Mouse (Mus musculus) neural tube, embryonic 11.5 days (tissue): Measurements from ENCODE around the gene Kcnj10. TPM values are rescaled to one million over a fixed set of nuclear protein-coding genes. Genes with fewer than 3 reads are reported as not detected.

Source experiments
- ATAC-seq: fragments of 200-750 bp; cut with Nextera tagmentation; 2 replicates; pipeline ENCODE4 v1.8.0; 2017; ENCODE audit warnings: moderate number of reproducible peaks, mild to moderate bottlenecking, moderate TSS enrichment, moderate library complexity; ENCODE audit not compliant: insufficient read depth, low FRiP score, low TSS enrichment
- DNase-seq: peaks from one replicate; pipeline ENCODE4 v3.0.0-alpha.2; 2015; ENCODE audit warnings: low spot score
- H3K27ac ChIP-seq: fragments of 300-500 bp; sonication (generic); 2 replicates; pipeline ENCODE4 v1.5.1; 2014; ENCODE audit warnings: low read depth, mild to moderate bottlenecking, low read length
- H3K27me3 ChIP-seq: fragments of 300-500 bp; sonication (generic); 2 replicates; pipeline ENCODE4 v1.6.1; 2014; ENCODE audit warnings: mild to moderate bottlenecking, low read length, mixed read lengths; ENCODE audit not compliant: control insufficient read depth, insufficient read depth
- H3K36me3 ChIP-seq: fragments of 300-500 bp; sonication (generic); 2 replicates; pipeline ENCODE4 v1.6.1; 2014; ENCODE audit warnings: mild to moderate bottlenecking, low read length, moderate library complexity, mixed read lengths; ENCODE audit not compliant: control insufficient read depth, insufficient read depth
- H3K4me1 ChIP-seq: fragments of 300-500 bp; sonication (generic); 2 replicates; pipeline ENCODE4 v1.6.1; 2014; ENCODE audit warnings: low read length, mixed read lengths; ENCODE audit not compliant: control insufficient read depth, insufficient read depth
- H3K4me2 ChIP-seq: fragments of 300-500 bp; sonication (generic); 2 replicates; pipeline ENCODE4 v1.6.1; 2014; ENCODE audit warnings: low read depth, mild to moderate bottlenecking, moderate library complexity
- H3K4me3 ChIP-seq: fragments of 300-500 bp; sonication (generic); 2 replicates; pipeline ENCODE4 v1.5.1; 2014; ENCODE audit warnings: low read depth, low read length
- H3K9ac ChIP-seq: fragments of 300-500 bp; sonication (generic); 2 replicates; pipeline ENCODE4 v1.6.1; 2014; ENCODE audit warnings: mild to moderate bottlenecking, low read length
- H3K9me3 ChIP-seq: fragments of 300-500 bp; sonication (generic); 2 replicates; pipeline ENCODE4 v1.6.1; 2016; ENCODE audit warnings: low read length; ENCODE audit not compliant: control insufficient read depth
- WGBS: fragments of 180-500 bp; shearing (Covaris S2); extraction: QIAGEN DNeasy Blood & Tissue Kit; methylation state at CpG from one replicate; pipeline ENCODE4 v1.1.7; 2014; 5-methylcytosine and 5-hydroxymethylcytosine counted together
- polyA plus RNA-seq: library from polyadenylated mRNA; unstranded; fragments of >200 nt; fragmentation: Nextera tagmentation; extraction: Ambion mirVana; gene quantifications from 2 replicates; pipeline ENCODE4 v1.2.1, GENCODE M21; 2014

Gene Kcnj10
- polyA plus RNA-seq, result 0.85 and 0.93 TPM in 2 replicates

GRCm38 (mm10) chr1:172340729-172341321 lies at the start of gene Kcnj10:
Kcnj10 (plus strand) TSS chr1:172341210.
- no peak within 1 kb of the TSS for H3K27ac ChIP-seq
- H3K4me1 ChIP-seq, result no peaks in the 10 kb centered on the region
- no peaks in the 10 kb centered on the region for H3K36me3 ChIP-seq
- H3K9ac ChIP-seq, result peak within 1 kb of the TSS; percentile 60
- ATAC-seq (peak; percentile 98), DNase-seq (peak; percentile 88)
- peak within 1 kb of the TSS; percentile 47 for H3K4me3 ChIP-seq
- H3K9me3 ChIP-seq, result no peaks in the 10 kb centered on the region
- peak within 1 kb of the TSS; percentile 49 for H3K4me2 ChIP-seq
- peaks cover 4% of the 10 kb centered on the region; the same call in 1 of the 2 replicates for H3K27me3 ChIP-seq
- whole genome bisulfite sequencing, result 2% methylated on average over 38 of the region's 38 CpGs

DNA sequence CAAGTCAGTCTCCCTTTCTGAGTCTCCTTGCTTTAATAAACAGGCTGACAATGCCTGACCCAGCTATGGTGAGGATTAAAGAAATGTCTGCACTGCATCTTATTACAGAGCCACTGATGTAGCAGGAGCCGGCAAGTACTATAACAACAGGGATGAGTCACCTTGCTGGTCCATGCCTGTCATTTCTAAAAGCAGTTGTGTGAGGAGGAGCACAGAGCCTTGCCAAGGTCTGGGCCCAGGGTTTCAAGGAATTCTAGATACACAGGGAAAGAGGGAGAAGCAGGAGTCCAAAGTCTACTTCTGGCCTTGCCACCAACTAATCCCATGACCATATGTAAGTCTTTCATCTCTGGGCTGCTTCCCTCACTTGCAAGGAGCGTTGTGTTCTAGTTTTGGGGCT lies 48.1 kb upstream of the Kcnj10 start:
- ATAC-seq (no peak), DNase-seq (no peak)
- no peak overlapping the region for H3K9ac ChIP-seq
- 84% methylated on average over 2 of the region's 2 CpGs for WGBS
- peaks cover 2% of the 10 kb centered on the region for H3K4me1 ChIP-seq
- H3K27me3 ChIP-seq, result no peaks in the 10 kb centered on the region
- no peak overlapping the region for H3K4me2 ChIP-seq
- no peaks in the 10 kb centered on the region for H3K9me3 ChIP-seq
- no peaks in the 10 kb centered on the region for H3K36me3 ChIP-seq
- H3K4me3 ChIP-seq, result no peak overlapping the region
- H3K27ac ChIP-seq, result no peak overlapping the region

- H3K9me3 ChIP-seq, result no peaks in the 10 kb centered on the region
- WGBS, result 88% methylated on average over 11 of the region's 11 CpGs
- no peak for ATAC-seq
These were observed 47.6 kb upstream of the Kcnj10 start for GRCm38 (mm10) chr1:172293449-172293848.

DNA sequence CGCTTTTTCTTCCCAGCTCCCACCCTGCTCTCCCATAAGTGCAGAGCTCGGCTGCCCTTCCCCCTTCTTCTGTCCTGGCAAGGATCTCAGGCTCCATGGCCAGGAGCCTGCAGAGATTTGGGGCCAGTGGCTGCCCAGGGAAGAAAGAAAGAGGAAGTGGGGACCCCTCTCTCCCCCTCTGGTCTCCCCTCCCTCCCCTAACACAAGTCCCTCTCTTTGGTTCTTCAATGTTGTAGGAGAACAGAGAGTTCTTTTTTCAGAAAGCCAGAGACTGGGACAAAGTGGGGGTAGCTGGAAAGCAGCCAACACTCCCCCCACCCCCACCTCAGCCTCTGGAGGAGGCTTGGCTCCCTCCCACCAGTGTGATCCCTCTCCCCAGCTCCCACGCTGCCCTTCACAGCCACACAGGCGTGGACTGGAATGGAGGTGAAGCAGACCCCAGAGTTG lies 45.2 kb upstream of the Kcnj10 start:
- Histone ChIP-seq H3K4me1 (peaks cover 3% of the 10 kb centered on the region), H3K36me3 (no peaks in the 10 kb centered on the region), H3K9ac (no peak overlapping the region), H3K9me3 (no peaks in the 10 kb centered on the region), H3K4me2 (no peak overlapping the region), H3K4me3 (no peak overlapping the region), H3K27me3 (no peaks in the 10 kb centered on the region), H3K27ac (no peak overlapping the region)
- ATAC-seq, result no peak
- DNase-seq, result no peak
- 68% methylated on average over 4 of the region's 4 CpGs for WGBS

More at GRCm38 (mm10) chr1:172293449-172293848, 47.6 kb upstream of the Kcnj10 start:
- Histone ChIP-seq H3K4me1 (peaks cover 3% of the 10 kb centered on the region), H3K27me3 (no peaks in the 10 kb centered on the region), H3K9ac (no peak overlapping the region), H3K27ac (no peak overlapping the region), H3K36me3 (no peaks in the 10 kb centered on the region), H3K4me2 (no peak overlapping the region), H3K4me3 (no peak overlapping the region)
- no peak for DNase-seq

- peak overlapping the region; percentile 14 for H3K4me2 ChIP-seq
- H3K9me3 ChIP-seq, result no peaks in the 10 kb centered on the region
- H3K27me3 ChIP-seq, result no peaks in the 10 kb centered on the region
- H3K4me3 ChIP-seq, result no peak overlapping the region
- ATAC-seq (no peak), DNase-seq (no peak)
- no peak overlapping the region for H3K9ac ChIP-seq
- WGBS, result 82% methylated on average over 6 of the region's 6 CpGs
- no peaks in the 10 kb centered on the region for H3K36me3 ChIP-seq
- 0 out of 2 replicates have a peak overlapping the region, but pooled peaks have one; percentile 30 for H3K27ac ChIP-seq
- peaks cover 6% of the 10 kb centered on the region for H3K4me1 ChIP-seq
These were observed 44.0 kb upstream of the Kcnj10 start for GRCm38 (mm10) chr1:172296816-172297510.

GRCm38 (mm10) chr1:172297611-172298537 lies 43.1 kb upstream of the Kcnj10 start, which contains the start of gene Atp1a2:
Atp1a2 (minus strand) TSS chr1:172298064.
- H3K27me3 ChIP-seq, result no peaks in the 10 kb centered on the region

DNA sequence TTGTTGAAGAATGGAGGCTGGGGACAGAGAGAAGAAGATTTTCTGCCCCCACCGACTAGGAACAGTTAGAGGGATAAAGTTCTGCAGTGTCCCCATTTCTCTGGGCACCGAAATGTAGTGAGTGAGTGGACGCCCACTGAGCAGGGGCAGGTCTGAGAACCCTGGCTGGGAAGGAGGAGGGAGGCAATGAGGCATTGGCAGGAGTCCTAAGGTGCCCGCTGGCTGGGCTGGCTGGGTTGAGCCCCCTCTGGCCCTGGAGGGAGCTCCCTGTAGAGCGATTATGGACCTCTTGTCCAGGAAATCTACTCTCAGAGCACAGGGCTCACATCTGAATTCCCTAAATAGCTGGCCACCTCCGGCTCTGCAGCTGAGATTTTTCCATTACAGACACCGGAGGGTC lies 41.5 kb upstream of the Kcnj10 start:
- H3K9ac ChIP-seq, result no peak overlapping the region
- no peaks in the 10 kb centered on the region for H3K9me3 ChIP-seq
- DNase-seq, result no peak
- no peak for ATAC-seq
- no peaks in the 10 kb centered on the region for H3K36me3 ChIP-seq
- H3K27me3 ChIP-seq, result no peaks in the 10 kb centered on the region
- 62% methylated on average over 7 of the region's 7 CpGs for WGBS
- H3K4me1 ChIP-seq, result peaks cover 18% of the 10 kb centered on the region
- no peak overlapping the region for H3K4me2 ChIP-seq
- no peak overlapping the region for H3K4me3 ChIP-seq
- no peak overlapping the region for H3K27ac ChIP-seq

More at GRCm38 (mm10) chr1:172297611-172298537, 43.1 kb upstream of the Kcnj10 start, which contains the start of gene Atp1a2:
- no peaks in the 10 kb centered on the region for H3K36me3 ChIP-seq
- H3K4me3 ChIP-seq, result 0 out of 2 replicates have a peak within 1 kb of the TSS, but pooled peaks have one; percentile 16
- H3K9ac ChIP-seq, result no peak within 1 kb of the TSS
- ATAC-seq (no peak), DNase-seq (peak; percentile 43)
- peaks cover 14% of the 10 kb centered on the region for H3K4me1 ChIP-seq
- peak within 1 kb of the TSS; percentile 14 for H3K4me2 ChIP-seq
- WGBS, result 15% methylated on average over 16 of the region's 16 CpGs
- no peaks in the 10 kb centered on the region for H3K9me3 ChIP-seq
- peak within 1 kb of the TSS; percentile 30; the same call in 1 of the 2 replicates for H3K27ac ChIP-seq

DNA sequence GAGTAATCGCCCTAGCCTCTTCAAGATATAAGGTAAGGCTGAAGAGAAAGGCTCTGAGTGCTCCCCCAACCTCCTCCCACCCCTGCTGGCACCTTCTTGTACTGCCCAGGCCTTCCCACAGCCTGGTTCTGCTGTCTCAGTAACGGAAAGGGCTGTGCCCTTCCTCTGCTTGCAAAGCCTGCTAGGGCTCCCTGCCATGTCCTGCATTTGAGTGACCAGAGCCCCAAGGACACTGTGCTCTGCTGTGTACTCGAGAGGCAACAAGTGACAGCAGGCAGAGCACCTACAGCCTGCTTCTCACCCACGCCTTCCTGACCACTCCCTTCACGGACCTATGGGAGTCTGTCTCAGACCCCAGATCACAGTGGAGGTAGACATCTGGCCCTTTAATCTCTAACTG lies 40.8 kb upstream of the Kcnj10 start:
- no peak overlapping the region for H3K4me2 ChIP-seq
- no peak overlapping the region for H3K4me3 ChIP-seq
- no peak overlapping the region for H3K27ac ChIP-seq
- 65% methylated on average over 5 of the region's 5 CpGs for WGBS
- H3K27me3 ChIP-seq, result no peaks in the 10 kb centered on the region
- no peaks in the 10 kb centered on the region for H3K36me3 ChIP-seq
- ATAC-seq (no peak), DNase-seq (no peak)
- no peaks in the 10 kb centered on the region for H3K9me3 ChIP-seq
- peaks cover 18% of the 10 kb centered on the region for H3K4me1 ChIP-seq
- no peak overlapping the region for H3K9ac ChIP-seq
